Mouse (Mus musculus): ENCODE results near the gene Methig1. TPM values are rescaled to one million over a fixed set of nuclear protein-coding genes. Genes with fewer than 3 reads are reported as not detected.
A peak's percentile ranks its signal among the peaks of the same experiment; 100 is the strongest.
"Not testable (repeated sequence)": the region's sequence is repeated elsewhere in the genome, so short reads cannot be mapped to it uniquely, and the experiment has no call there.

Methig1 gene
- polyA plus RNA-seq, 1 experiment from 2014 or later: not detected

GRCm38 (mm10) chr15:100351501-100352060 lies 1.4 kb upstream of the Methig1 start:
- ATAC-seq: no peak
- no peak overlapping the region for H3K9ac ChIP-seq (ENCODE audit: low read depth, low read length)
- WGBS: 65% methylated on average over 6 of the region's 6 CpGs

GRCm38 (mm10) chr15:100353399-100353798 lies 450 bp downstream of the Methig1 start:
- H3K9ac ChIP-seq (ENCODE audit: low read depth, low read length); H3K9me3 ChIP-seq (ENCODE audit: control insufficient read depth); H3K4me3 ChIP-seq (ENCODE audit: low read depth, low read length); H3K27ac ChIP-seq (ENCODE audit: low read depth, low read length); ATAC-seq; H3K4me1 ChIP-seq (replicated peaks; ENCODE audit: control insufficient read depth, insufficient read depth, low read length); H3K27me3 ChIP-seq (replicated peaks; ENCODE audit: control insufficient read depth, insufficient read depth, low read length); H3K4me2 ChIP-seq (replicated peaks; ENCODE audit: low read depth); H3K36me3 ChIP-seq (ENCODE audit: control insufficient read depth, insufficient read depth): not testable (repeated sequence)
- WGBS: 96% methylated on average over 9 of the region's 22 CpGs

More at GRCm38 (mm10) chr15:100351501-100352060, 1.4 kb upstream of the Methig1 start:
- H3K4me2 ChIP-seq (replicated peaks; ENCODE audit: low read depth): no peak overlapping the region
- no peak overlapping the region for H3K4me3 ChIP-seq (ENCODE audit: low read depth, low read length)
- no peak overlapping the region for H3K27ac ChIP-seq (ENCODE audit: low read depth, low read length)
- no peaks in the 10 kb centered on the region for H3K36me3 ChIP-seq (ENCODE audit: control insufficient read depth, insufficient read depth)
- no peak for TF ChIP-seq CTCF (IDR thresholded peaks at IDR 0.05; ENCODE audit: low read depth)
- no peaks in the 10 kb centered on the region for H3K4me1 ChIP-seq (replicated peaks; ENCODE audit: control insufficient read depth, insufficient read depth, low read length)
- 0 out of 2 replicates have a peak, but pooled peaks cover 5% of the 10 kb centered on the region for H3K27me3 ChIP-seq (replicated peaks; ENCODE audit: control insufficient read depth, insufficient read depth, low read length)
- H3K9me3 ChIP-seq (ENCODE audit: control insufficient read depth): no peaks in the 10 kb centered on the region

- TF ChIP-seq CTCF (IDR thresholded peaks at IDR 0.05; ENCODE audit: low read depth): no peak
- Histone ChIP-seq H3K9ac (ENCODE audit: low read depth, low read length) (no peak overlapping the region), H3K4me3 (ENCODE audit: low read depth, low read length) (no peak overlapping the region), H3K4me2 (replicated peaks; ENCODE audit: low read depth) (no peak overlapping the region), H3K27me3 (replicated peaks; ENCODE audit: control insufficient read depth, insufficient read depth, low read length) (0 out of 2 replicates have a peak, but pooled peaks cover 12% of the 10 kb centered on the region), H3K27ac (ENCODE audit: low read depth, low read length) (no peak overlapping the region), H3K4me1 (replicated peaks; ENCODE audit: control insufficient read depth, insufficient read depth, low read length) (no peaks in the 10 kb centered on the region), H3K9me3 (ENCODE audit: control insufficient read depth) (no peaks in the 10 kb centered on the region), H3K36me3 (ENCODE audit: control insufficient read depth, insufficient read depth) (no peaks in the 10 kb centered on the region)
- WGBS: 31% methylated on average over 5 of the region's 5 CpGs
- ATAC-seq: peak; percentile 73; the same call in 1 of the 2 replicates
Measured at GRCm38 (mm10) chr15:100355876-100356275, 2.9 kb downstream of the Methig1 start.

GRCm38 (mm10) chr15:100364242-100364641 lies 11.3 kb downstream of the Methig1 start, which contains the start of gene Higd1c:
Gene Higd1c, plus strand, starts transcription at chr15:100364542.
- no peak for TF ChIP-seq CTCF (IDR thresholded peaks at IDR 0.05; ENCODE audit: low read depth)
- H3K9ac ChIP-seq (ENCODE audit: low read depth, low read length): no peak within 1 kb of the TSS
- ATAC-seq: no peak
- no peak within 1 kb of the TSS for H3K4me3 ChIP-seq (ENCODE audit: low read depth, low read length)
- no peak within 1 kb of the TSS for H3K27ac ChIP-seq (ENCODE audit: low read depth, low read length)
- H3K4me1 ChIP-seq (replicated peaks; ENCODE audit: control insufficient read depth, insufficient read depth, low read length): no peaks in the 10 kb centered on the region
- no peaks in the 10 kb centered on the region for H3K36me3 ChIP-seq (ENCODE audit: control insufficient read depth, insufficient read depth)
- H3K27me3 ChIP-seq (replicated peaks; ENCODE audit: control insufficient read depth, insufficient read depth, low read length): 0 out of 2 replicates have a peak, but pooled peaks cover 4% of the 10 kb centered on the region
- 65% methylated on average over 7 of the region's 7 CpGs for WGBS
- H3K9me3 ChIP-seq (ENCODE audit: control insufficient read depth): 0 out of 2 replicates have a peak, but pooled peaks cover 3% of the 10 kb centered on the region
- no peak within 1 kb of the TSS for H3K4me2 ChIP-seq (replicated peaks; ENCODE audit: low read depth)

GRCm38 (mm10) chr15:100365967-100366366 lies 13.0 kb downstream of the Methig1 start:
- not testable (repeated sequence) for H3K27ac ChIP-seq (ENCODE audit: low read depth, low read length); H3K36me3 ChIP-seq (ENCODE audit: control insufficient read depth, insufficient read depth); H3K4me2 ChIP-seq (replicated peaks; ENCODE audit: low read depth); ATAC-seq; H3K4me1 ChIP-seq (replicated peaks; ENCODE audit: control insufficient read depth, insufficient read depth, low read length); H3K27me3 ChIP-seq (replicated peaks; ENCODE audit: control insufficient read depth, insufficient read depth, low read length); H3K9ac ChIP-seq (ENCODE audit: low read depth, low read length); H3K4me3 ChIP-seq (ENCODE audit: low read depth, low read length); H3K9me3 ChIP-seq (ENCODE audit: control insufficient read depth)
- 60% methylated on average over 9 of the region's 9 CpGs for WGBS

- H3K27me3 ChIP-seq (replicated peaks; ENCODE audit: control insufficient read depth, insufficient read depth, low read length): 0 out of 2 replicates have a peak, but pooled peaks cover 5% of the 10 kb centered on the region
- no peak overlapping the region for H3K9ac ChIP-seq (ENCODE audit: low read depth, low read length)
- no peak for ATAC-seq
- no peaks in the 10 kb centered on the region for H3K36me3 ChIP-seq (ENCODE audit: control insufficient read depth, insufficient read depth)
- 76% methylated on average over 7 of the region's 7 CpGs for WGBS
- 0 out of 2 replicates have a peak, but pooled peaks cover 3% of the 10 kb centered on the region for H3K9me3 ChIP-seq (ENCODE audit: control insufficient read depth)
- TF ChIP-seq CTCF (IDR thresholded peaks at IDR 0.05; ENCODE audit: low read depth): no peak
- no peak overlapping the region for H3K27ac ChIP-seq (ENCODE audit: low read depth, low read length)
- no peak overlapping the region for H3K4me2 ChIP-seq (replicated peaks; ENCODE audit: low read depth)
- H3K4me3 ChIP-seq (ENCODE audit: low read depth, low read length): no peak overlapping the region
- H3K4me1 ChIP-seq (replicated peaks; ENCODE audit: control insufficient read depth, insufficient read depth, low read length): no peaks in the 10 kb centered on the region
Measured at GRCm38 (mm10) chr15:100367119-100367518, 14.2 kb downstream of the Methig1 start.
